Mouse (Mus musculus): ENCODE results near the gene Rpgrip1.
"Not testable (repeated sequence)": the region's sequence is repeated elsewhere in the genome, so short reads cannot be mapped to it uniquely, and the experiment has no call there.

Gene Rpgrip1

DNA sequence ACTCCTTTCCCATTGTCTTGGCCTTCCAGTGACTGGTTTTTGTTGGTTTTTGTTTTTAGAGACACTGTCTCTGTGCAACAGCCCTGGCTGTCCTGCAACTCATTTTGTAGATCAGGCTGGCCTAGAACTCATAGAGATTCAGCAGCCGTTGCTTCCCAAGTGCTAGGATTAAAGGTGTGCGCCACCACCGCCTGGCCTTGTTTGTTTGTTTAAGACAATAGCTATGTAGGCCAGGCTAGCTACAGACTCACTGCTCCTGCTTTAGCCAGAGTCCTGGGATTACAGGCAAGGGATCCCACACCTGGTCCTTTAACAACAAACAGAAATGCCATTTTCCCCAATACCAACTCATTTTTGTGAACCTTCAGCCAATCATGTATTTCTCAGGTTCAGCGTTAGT, at the start of gene Rpgrip1:
Gene Rpgrip1, plus strand, starts transcription at position 359 of the 400 bp plus-strand sequence.
- no peak for DNase-seq (ENCODE audit: low spot score in 2 of 2)

DNA sequence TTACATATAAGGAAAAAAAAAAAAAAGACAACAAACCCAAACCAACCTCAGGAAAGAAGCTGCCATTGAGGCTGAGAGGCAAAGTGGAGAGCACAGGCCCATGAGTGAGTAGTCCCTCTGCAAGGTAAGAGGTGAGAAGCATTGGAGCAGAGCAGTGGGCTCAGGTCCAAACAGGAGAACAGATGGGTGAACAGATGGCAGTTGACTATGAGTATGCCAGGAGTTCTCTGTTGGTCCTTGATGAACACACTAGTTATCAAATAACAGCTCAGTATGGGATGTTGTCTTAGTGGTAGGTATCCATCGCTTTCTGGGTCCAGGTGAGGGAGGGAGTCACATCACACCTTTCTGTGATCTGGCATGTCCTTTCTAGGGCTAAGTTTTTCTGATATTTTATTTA, 49.7 kb upstream of the Rpgrip1 start:
- DNase-seq (ENCODE audit: low spot score in 2 of 2) = no peak

DNA sequence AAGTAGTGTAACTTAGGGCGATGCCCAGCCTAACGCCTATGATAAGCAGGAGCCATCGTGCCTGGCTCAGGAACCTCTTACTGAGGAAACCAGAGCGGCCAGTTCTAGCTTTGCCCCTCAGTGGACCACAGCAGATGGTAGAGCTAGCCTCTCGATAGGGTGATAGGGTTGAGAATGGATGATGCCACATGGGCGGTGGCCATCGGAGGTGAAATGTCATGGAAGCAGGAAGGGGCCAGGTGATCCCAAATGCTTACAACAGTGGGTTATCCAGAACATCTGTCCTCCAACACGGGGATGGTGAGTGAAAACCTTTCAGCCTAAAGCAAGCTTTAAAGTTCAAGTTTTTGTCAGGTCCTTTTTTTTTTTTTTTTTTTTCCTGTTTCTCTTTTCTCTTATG, 48.7 kb upstream of the Rpgrip1 start:
- DNase-seq (ENCODE audit: low spot score in 2 of 2) = no peak

DNA sequence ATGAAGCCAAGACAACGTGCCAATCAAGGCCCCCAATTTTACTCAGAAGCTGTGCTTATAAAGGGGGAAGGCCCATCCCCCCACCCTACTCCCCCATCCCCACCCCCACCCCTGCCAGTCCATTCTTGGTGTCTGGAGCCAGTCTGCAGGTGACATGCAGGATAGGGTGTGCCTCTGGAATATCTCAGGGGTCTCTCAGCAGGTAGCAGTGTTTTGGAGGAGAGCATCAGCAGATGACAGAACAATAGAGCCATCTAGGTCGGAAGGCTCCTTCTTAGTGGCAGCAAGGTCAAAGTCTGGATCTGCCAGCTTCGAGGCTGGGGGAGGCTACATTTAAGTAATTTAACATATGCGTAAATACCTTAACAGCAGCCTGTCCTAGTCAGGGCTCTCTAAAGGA, 44.4 kb upstream of the Rpgrip1 start:
- DNase-seq (ENCODE audit: low spot score in 2 of 2) = no peak

DNA sequence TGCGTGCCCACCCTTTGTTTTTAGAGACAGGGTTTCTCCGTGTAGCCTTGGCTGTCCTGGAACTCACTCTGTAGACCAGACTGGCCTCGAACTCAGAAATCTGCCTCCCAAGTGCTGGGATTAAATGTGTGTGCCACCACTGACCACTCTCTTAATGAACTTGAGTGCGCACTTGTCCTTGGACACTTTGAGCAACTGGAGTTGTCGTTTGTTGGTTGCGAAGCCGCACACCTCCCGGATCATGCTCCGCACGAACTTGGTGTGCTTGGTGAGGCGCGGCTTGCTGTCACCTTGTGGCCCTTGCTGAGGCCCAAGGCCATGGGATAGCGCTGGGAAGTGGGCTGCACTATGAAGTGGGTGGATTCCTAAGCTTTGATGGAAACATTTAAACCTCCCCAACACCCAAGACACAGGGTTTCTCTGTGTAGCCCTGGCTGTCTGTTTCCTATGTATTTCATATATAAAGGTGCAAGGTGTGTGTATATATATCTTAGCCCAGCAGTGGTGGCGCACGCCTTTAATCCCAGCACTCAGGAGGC, 38.8 kb upstream of the Rpgrip1 start:
- no peak for DNase-seq (ENCODE audit: low spot score in 2 of 2)

DNA sequence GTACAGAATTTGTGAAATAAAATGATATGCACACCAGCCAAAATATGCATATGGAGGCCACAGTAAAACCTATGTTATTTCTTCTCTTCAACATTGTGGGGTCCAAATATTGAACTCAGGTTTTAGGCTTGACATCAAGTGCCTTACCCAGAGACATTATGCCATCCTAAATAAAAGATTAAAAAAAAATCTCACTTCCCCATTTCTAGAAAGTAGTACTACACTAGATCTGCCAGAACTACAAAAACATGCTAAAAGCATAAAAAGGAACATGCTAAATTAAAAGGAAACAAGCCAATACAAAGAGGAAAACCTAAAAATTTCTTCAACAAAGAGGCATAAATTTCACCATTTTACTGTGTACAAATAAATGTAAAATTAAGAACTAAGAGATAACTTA, 27.4 kb upstream of the Rpgrip1 start:
- DNase-seq (ENCODE audit: low spot score in 2 of 2) = no peak

DNA sequence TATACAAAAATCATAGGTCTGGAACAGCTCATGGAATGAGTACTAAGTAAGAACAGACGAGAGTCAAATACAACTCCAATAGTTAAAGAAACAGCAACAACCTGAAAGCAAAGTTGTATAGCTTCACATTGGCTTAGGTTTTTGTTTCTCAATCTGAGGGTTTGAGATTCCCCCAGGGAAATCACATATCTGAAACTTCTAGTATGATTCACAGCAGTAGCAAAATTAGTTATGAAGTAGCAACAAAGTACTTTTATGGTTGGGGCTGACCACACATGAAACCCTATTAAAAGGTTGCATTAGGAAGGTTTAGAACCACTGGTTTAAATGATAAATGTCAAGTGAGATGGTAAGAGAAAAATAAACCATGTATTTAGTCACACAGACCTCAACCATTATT, 16.0 kb upstream of the Rpgrip1 start:
- DNase-seq (ENCODE audit: low spot score in 2 of 2) = no peak

DNA sequence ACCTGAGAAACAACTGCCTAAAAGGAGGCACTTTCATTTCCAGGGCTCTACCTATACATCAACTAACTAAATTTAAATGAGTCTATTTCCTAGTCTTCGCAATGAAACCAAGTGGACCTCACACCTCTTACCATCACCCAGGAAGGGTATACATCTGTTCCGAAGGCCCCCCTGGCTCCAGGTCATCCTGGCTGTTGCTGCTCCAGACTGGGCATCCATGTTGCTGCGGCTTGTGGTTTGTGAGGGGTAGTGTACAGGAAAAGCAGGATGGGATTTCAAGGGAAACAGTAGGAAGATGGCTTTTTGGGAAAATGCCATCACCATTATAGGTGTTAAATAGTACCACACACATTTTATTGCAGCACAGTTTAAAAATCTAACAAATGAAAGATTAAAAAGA, 13.3 kb upstream of the Rpgrip1 start:
- not testable (repeated sequence) for DNase-seq (ENCODE audit: low spot score in 2 of 2)

DNA sequence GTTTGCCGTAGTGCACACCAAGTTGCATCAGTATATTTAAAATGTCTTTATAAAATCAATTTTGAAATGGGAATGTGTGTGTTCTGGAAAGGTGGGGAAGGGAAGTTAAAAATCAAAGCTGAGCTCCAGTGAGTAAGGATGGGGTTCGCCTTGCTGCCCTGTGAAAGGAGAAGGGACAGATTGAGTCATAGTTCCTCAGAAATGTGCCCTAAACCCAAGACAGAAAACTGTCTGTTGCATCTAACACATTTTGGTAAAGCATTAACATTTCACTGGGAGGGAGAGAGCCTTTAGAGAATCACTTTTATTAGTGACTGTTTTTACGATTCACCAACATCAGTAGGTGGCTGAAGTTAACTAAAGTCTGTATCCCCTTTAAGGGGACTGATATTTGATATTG, 12.1 kb upstream of the Rpgrip1 start:
- DNase-seq (ENCODE audit: low spot score in 2 of 2) = not testable (repeated sequence)

DNA sequence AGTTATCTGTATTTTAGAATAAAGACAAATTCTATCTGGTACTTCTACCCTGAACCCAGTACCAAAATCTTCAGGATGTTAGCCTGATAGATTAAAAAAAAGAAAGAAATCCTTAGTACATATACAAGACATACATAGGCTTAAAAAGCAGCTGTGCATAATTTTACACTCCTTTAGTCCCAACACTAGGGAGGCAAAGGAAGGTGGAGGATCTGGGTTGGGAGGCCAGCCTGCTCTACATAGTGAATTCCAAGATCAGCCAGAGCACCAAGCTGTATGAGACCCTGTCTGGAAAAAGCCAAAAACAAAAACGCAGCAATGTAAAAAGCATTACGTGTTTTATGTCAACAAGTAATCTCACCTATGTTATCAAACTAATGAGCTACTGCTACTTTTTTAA, 10.9 kb upstream of the Rpgrip1 start:
- no peak for DNase-seq (ENCODE audit: low spot score in 2 of 2)

DNA sequence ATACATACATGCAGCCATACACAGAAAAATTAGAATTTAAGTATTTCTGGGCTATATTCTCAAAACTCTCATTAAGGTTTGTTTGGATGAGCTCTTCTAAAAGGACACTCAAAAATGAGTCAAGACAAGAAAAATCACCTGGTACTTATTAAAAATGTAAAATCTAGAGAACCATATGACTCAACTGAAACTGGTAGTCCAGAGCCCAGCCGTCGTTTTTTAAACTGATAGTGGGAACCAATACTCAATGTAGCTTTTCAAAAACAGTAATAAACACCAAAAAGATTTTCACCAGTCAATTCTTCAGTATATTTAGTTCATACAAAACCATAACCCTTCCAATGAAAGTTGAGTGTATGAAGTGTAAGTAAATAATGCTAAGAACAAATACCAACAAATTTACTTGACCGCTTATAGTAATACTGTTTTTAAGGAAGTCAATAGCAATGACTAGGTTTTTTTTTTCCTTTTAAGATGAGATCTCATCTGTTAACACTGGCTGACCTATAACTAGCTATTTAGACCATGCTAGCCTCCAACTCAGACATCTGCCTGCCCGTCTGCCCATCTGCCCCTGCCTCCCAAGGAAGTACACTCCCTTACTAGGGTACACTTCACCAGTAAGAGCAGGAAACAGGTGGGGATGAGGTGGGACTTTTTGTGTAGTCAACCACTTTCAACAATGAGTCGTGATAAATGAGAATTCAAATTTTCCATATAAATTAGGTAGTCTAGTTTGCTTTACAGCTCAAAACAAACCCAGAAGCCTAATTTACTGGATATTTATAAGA, 10.1 kb upstream of the Rpgrip1 start:
- no peak for DNase-seq (ENCODE audit: low spot score in 2 of 2)

DNA sequence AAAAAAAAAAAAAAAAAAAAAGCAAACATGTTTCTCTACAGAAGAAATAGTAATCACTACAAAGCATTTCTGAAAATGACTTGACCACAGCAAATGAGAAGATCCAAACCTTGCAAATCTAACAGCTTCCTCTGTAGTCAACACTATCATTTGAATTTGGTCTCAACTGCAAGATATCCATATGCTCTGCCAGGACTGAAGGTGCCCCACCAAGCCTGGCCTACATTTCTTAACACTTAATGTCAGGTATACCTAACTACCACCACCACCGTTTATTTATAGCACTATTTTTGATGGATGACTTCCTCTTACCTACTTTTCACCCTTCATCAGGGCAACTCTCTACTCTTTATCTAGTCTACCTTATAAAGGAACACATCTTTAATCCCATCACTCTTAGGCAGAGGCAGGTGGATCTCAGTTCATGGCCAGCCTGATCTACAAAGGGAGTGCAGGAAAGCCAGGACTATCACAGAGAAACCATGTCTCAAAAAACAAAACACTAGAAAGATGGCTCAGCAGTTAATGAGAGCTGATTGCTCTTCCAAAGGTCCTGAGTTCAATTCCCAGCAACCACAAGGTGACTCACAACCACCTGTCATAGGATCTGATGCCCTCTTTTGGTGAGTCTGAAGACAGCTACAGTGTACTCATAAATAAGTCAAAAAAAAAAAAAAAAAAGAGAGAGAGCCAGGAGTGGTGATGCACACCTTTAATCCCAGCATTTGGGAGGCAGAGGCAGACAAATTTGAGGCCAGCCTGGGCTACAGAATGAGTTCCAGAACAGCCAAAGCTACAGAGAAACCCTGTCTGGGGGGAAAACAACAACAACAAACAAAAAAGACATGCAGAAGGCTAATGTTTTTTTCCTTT, 9.0 kb upstream of the Rpgrip1 start:
- no peak for DNase-seq (ENCODE audit: low spot score in 2 of 2)

DNA sequence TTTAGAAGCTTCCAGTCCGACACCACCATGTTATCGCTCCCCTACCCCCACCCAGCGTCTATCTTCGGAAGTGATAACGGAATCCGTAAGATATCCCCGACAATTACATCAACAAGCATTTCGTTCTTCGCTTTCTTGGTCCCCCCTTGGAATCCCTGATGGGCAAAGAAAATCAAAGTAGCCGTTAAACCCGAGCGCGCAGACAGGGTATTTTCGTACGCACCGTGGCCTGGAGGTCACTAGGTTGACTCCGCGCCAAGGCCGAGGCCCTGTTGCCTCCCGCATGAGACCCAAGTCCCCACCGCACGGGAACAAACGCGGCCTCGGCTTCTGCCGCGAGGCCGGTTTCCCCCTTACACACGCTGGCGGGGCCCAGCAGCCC, 7.0 kb upstream of the Rpgrip1 start:
- peak in 1 of 2 experiments; percentile 21 for DNase-seq (ENCODE audit: low spot score in 2 of 2)

DNA sequence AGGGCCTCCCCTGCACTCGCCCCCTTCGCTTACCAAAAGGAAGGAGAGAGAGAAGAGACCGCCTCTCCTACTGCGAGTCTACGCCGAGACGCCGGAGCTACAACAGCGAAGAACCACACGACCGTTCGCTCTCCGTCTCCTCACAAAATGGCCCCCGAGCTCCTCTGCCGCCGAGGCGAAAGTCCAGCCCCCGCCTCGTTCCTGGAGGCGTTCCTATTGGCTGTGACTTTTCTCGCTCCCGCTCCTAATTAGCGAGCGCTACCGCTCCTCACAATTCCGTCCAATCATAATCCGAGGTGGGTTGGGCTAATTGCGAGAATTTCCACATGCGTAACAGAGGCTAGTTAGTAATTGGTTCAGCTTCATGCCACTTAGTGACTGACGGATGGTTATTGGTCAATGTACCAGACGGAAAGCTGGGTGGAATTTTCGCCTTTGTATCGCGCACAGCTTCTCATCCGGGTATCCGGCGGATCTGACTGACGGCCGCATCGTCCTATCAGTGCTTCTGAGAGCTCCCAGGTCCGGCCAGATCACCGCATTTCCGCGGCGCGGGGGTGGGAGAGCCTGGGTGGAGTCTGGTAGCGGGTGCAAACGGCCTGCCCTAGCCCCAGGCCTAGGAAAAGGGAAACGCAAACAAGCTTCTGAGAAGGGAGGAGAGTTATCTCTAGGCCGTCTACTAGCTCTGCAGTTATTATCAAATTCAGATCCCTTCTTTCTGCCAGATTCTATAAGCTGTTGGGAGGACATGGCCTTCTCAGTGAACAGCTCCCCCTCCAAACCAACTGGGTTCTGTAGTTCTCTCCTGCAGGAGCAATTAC, 6.4 kb upstream of the Rpgrip1 start, which contains the start of gene Hnrnpc:
Gene Hnrnpc, minus strand, starts transcription at position 173 of the 821 bp plus-strand sequence.
- peak; percentile 100 for DNase-seq (ENCODE audit: low spot score in 2 of 2)

DNA sequence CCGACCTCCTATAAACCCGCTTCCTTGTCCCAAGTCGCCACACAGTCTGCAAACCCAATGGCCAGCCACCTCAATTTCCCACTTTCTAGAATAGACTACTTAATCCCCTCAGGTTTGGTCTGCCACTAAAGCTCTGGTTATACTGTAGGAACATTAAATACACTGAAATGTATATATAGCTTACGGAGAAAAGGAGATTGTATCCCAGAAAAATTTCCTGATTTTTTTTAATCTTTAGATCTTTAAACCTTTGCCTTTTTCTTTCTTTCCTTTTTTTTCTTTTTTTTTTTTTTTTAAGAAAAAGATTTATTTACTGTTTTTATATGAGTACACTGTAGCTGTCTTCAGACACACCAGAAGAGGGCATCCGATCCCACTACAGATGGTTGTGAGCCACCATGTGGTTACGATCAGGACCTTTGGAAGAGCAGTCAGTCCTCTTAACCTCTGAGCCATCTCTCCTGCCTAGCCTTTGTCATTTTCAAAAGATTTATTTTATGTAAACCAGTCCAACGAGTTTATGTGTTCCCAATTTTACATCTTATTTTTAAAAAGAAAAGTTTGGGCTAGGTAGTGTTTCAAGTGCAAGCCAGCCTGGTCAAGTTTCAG, 5.7 kb upstream of the Rpgrip1 start:
- no peak for DNase-seq (ENCODE audit: low spot score in 2 of 2)

DNA sequence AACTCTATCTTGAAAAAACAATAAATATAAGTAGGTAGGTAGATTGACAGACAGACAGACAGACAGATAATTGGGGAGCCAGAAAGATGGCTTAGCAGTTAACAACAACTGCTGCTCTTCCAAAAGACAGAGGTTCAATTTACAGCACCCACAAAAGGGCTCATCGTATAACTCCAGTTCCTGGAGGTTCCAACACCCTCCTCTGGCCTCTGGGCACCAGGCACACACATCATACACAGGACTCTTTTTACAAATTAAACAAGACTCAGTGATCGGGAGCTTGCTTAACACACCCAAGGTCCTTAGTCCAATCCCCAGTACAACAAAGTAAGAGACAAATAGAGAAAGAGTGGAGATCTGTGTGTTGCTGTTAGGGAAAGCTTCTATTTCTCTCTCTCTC, 5.2 kb upstream of the Rpgrip1 start:
- no peak for DNase-seq (ENCODE audit: low spot score in 2 of 2)

DNA sequence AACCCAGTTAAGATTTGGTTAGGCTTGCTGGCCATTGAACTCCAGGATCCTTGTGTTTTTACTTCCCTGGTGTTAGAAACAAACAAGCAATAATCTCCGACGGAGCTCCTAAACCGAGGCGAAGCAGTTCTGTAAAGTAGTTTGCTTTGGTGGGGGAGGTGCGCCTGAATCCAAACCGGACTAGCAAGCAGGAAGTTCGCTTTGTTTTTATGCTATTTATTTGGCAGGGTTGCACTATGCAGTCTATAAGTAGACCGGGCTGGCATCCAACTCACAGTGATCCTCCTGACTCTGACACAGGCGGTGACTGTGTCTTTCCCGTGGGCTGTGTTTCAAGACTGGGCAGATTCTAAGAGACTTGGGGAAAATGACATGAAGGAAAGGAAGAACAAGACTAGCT, 3.8 kb upstream of the Rpgrip1 start:
- DNase-seq (ENCODE audit: low spot score in 2 of 2) = peak; percentile 39 to 59

DNA sequence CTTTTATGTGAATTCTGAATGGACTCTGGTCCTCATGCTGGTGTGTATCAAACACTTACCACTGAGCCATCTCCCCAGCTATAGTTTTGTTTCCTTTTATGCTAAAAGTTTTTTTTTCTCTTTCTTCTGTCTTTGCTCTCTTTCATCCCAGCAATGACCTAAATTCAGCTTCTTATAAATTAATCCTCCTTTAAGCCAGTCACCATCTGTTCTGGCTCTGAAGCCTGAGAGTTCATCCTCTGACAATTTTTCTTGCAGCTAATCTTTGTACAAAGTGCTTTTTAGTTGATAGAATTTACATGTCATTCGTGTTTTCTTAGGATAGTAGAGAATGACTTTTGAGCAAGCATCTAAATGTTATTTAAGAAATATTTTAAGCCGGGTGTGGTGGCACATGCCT, 2.5 kb upstream of the Rpgrip1 start:
- DNase-seq (ENCODE audit: low spot score in 2 of 2) = no peak

DNA sequence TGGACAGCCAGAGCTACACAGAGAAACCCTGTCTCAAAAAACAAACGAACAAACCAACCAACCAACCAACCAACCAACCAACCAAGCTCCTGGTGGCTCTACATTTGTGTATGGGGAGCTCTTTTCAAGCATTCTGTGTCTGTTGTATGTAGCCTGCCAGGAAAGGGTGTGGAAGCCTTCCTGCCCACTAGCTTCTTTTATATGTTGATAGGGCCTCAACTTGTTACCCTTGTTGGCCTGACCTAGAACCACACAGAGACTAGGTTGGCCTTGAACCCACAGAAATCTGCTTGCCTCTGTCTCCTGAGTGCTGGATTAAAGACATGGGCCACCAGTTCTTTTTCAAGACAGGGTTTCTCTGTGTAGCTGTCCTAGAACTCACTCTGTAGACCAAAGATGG, 3.6 kb downstream of the Rpgrip1 start:
- no peak for DNase-seq (ENCODE audit: low spot score in 2 of 2)

DNA sequence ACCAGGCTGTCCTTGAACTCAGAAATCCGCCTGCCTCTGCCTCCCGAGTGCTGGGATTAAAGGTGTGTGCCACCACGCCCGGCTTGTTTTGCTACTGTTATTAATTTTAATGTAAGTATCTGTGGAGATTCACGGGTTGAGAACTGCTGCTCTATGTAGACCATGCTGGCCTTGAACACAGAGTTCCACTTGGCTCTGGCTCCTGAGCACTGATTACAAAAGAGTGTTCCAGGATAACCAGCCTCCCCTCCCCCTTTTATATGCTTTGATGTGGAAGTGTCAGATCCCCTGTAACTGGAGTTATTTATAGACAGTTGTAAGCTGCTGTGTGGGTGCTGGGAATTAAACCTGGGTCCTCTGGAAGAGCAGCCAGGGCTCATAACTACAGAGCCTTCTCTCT, 6.7 kb downstream of the Rpgrip1 start:
- DNase-seq (ENCODE audit: low spot score in 2 of 2) = no peak

DNA sequence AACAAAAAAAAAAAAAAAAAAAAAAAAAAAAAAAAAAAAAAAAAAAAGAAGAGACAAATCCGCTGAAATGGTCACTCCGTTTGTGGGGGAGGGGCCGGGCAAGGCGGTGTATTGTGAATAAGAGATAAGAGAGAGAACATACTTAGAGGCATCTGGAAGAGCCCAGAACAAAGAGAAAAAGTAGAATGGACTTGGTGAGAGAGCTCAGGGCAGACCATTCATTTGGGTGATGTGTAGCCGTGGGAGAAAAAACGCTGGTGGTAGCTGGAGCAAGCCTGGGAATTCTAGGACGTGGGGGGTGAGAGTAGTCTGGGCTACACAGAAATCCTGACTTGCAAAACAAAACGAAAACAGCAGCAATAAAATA, 7.9 kb downstream of the Rpgrip1 start:
- no peak for DNase-seq (ENCODE audit: low spot score in 2 of 2)

Measured in frontal cortex, postnatal 10 days (tissue).